Mouse (Mus musculus): Measurements from ENCODE around the gene Scpep1.
A peak's percentile ranks its signal among the peaks of the same experiment; 100 is the strongest.
"Not testable (repeated sequence)": the region's sequence is repeated elsewhere in the genome, so short reads cannot be mapped to it uniquely, and the experiment has no call there.

Scpep1 gene

DNA sequence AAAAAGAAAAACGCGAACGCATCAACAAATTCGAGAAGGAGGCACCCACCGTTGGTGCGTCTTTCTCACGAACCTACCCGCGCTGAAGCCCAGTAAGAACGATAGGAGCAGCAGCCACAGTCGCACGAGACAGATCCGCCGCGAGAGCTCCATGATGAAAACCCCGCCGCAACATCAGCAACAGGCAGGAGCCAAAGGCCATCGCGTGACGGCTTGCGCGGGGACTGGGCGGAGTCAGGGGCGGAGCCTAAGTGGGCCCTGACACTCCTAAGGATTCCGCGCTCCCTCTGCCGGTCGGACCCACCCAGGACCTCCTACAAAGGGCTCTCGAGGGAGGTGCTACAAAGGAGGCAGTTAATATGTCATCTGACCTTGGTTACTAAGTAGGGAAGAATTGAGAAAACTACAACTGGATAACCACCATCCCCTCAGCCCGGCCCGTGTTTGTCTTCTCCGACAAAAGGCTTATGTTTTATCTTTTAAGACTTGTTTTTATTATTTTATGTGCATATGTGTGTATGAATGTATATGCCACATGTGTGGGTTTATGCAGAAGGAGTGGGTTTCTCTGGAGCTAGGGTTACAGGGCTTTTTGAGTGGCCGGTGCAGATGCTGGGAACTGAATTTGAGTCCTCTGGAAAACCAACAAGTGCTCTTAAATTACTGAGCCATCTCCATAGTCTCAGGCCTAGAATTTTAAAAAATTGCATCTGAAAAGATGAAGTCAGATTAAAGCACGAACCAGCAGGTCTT lies at the start of gene Scpep1:
Gene Scpep1, minus strand, starts transcription at position 249 of the 753 bp plus-strand sequence.
- DNase-seq (ENCODE audit: low spot score): peak; percentile 95

DNA sequence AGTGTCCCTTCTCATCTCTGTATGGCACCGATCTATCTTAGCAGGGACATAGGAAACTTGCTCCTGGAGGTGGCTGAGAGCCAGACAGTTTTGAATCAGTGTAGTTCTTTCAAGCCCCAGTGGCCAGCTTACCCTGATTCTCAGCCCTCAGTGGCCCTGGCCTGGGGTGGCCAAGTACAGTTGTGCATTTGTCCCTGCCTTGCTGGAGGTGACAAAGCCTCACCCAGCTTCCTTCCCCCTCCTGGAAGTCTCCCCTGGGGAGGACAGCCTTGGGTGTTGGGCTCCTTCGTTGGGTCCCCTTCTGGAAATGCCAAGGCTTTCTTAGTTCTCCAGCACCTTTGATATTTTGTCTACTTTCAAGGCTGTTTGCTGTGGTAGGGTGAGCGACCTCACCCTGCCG lies 48.5 kb upstream of the Scpep1 start:
- no peak for DNase-seq (ENCODE audit: low spot score)

DNA sequence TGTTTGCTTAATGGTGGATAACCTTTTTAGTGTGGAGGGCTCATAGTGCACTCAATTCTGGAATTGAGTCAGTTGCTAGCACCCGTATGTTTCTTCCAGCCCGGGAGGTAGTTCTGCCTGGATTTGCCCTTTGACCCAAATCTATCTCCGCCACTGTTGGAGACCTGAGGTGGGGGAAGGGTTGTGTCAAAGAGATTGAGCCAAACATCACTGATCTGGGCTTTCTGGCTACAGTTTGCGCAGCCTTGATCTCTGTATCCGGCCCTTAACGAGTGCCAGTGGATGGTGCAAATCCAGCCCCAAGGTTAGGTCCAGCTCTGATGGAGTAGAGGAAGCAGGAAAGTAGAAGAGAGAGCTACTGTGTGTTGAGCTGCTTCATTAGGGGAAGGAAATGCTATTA lies 47.8 kb upstream of the Scpep1 start:
- no peak for DNase-seq (ENCODE audit: low spot score)

DNA sequence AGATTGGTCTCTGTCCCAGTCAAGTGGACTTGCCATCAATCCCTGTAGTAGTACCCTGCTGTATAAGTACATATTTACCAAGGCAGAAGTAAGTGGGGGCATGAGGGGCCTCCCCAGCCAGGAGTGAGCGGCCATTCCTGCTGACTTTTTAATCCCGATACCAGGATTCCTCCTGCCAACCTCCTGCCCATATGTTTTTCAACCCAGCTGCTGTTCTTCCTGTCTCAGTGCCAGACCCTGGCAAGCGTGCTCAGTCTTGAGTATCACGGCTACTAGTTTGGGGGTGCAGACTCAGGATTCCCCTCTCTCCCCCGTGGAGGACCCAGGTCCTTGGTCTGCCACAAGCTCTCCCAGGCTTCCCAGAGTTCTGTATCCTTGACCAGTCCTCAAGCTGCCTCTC lies 47.4 kb upstream of the Scpep1 start:
- no peak for DNase-seq (ENCODE audit: low spot score)

DNA sequence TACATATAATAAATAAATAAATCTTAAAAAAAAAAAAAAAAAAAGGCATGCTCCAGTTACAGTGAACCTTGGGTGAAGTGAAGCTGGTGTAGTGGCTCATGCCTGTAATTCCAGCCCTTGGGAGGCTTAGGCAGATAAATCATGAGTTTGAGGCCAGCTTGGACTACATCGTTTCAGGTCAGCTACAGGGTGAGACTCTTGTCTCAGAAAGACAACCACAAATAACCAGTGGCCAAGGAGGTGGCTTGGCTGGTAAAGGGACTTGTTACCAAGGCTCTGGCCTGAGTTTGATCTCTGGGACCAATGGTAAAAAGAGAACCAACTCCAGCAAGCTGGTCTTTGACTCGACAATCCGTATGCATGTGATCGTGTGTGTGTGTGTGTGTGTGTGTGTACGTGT lies 46.8 kb upstream of the Scpep1 start:
- DNase-seq (ENCODE audit: low spot score): no peak

DNA sequence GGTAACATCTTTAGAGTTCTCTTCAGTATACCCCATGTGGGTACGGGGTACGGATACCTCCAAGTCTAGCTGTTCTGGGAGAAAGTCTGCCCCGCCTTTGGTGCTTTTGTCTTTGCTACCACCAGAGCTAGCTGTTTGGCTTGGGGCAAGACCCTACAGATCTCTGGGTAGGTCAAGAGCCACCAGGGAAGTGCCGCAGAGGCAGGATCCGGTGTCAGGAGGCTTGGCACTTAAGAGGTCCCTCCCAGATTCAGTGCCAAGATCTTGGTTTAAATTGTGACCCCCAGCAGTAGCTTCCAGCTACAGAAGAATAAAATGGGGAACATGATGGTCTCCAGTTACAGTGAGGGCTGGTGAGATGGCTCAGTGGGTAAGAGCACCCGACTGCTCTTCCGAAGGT lies 46.3 kb upstream of the Scpep1 start:
- no peak for DNase-seq (ENCODE audit: low spot score)

DNA sequence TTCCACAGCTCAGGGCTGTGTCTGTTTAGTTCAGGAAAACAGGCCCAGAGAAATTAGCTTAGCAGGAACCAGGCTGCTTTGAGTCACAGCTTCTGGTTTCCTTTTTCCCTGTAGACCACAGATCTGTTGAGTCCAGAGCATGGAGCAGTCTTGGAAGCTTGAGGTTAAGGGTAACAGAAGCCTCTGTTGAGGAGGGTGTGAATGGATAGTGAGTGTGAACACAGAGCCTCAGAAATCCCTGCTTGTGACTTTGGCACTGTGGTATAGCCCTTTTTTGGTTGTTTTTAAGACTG lies 45.2 kb upstream of the Scpep1 start:
- no peak for DNase-seq (ENCODE audit: low spot score)

DNA sequence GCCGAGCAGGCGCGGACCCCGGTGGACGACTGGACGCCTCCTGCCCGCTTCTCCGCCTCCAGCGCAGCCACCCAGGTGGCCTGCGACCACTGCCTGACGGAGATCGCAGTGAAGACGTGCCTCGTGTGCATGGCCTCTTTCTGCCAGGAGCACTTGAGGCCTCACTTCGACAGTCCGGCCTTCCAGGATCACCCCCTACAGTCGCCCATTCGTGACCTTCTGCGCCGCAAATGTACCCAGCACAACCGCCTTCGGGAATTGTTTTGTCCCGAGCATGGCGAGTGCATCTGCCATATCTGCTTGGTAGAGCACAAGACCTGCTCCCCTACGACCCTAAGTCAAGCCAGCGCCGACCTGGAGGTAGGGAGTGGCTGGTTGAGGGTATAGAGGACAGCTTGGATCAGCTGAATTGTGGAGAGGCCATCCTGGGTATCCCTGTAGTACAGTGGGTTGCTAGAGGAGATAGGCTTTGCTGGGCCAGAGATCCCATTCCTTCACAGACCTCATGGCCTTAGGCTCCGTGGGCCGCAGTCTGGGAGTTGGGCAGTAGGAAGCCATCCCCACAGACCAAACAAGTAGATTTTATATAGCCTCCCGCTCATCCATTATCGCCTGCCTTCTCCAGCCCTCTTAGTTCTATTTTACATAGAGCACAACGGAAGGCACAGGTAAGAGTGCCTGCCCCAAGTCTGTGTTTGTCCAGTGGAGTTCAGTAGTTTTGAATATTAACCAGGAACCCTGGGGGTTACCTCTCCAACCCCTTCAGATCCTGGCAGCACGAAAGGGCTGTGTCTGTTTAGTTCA lies 44.7 kb upstream of the Scpep1 start:
- no peak for DNase-seq (ENCODE audit: low spot score)

DNA sequence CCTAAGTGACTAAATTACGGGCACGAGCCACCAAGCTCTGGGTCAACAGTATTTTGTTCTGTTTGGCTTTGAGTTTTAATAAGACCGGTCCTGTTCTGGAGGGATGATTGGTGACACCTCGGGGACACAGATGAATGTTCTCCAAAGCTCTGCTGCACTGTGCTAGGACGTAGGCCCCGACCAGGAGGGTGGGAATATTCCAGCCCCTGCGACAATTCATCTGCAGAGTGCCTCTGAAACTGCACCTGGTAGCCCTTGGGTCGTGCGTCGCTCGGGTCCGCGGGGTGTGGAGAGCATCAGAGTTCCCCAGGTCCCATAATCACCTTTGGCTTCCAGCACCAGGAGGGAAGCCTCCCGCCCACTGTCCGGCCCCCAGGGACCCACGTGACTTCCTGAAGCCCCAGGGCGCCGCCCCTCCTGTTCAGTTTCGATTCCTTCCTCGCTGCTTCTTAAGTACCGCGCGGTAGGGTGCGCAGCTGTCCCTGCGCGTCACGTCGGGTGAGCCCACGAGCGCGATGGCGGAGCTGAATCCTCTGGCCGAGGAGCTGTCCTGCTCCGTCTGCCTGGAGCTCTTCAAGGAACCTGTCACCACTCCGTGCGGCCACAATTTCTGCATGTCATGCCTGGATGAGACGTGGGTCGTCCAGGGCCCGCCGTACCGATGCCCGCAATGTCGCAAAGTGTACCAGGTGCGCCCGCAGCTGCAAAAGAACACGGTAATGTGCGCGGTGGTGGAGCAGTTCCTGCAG lies 43.9 kb upstream of the Scpep1 start, which contains the start of gene Trim25:
Gene Trim25, plus strand, starts transcription at position 403 of the 749 bp plus-strand sequence.
- peak; percentile 93 for DNase-seq (ENCODE audit: low spot score)

DNA sequence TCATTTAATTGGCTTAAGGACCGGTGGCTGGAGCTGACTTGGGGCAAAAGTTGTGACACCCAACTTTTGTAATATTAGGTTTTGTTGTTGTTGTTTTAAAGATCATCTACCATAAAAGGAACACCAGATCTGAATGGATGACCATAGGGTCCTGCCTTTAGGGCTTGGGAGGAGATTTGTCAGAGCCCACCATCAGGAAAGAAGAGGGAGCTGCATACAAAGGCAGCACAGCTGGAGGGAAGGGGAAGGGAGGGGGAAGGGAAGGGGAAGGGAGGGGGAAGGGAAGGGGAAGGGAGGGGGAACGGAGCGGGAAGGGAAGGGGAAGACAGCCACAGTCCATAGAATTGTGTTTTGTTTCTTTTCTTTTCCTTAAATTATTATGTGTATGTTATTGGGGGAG lies 43.1 kb upstream of the Scpep1 start:
- no peak for DNase-seq (ENCODE audit: low spot score)

DNA sequence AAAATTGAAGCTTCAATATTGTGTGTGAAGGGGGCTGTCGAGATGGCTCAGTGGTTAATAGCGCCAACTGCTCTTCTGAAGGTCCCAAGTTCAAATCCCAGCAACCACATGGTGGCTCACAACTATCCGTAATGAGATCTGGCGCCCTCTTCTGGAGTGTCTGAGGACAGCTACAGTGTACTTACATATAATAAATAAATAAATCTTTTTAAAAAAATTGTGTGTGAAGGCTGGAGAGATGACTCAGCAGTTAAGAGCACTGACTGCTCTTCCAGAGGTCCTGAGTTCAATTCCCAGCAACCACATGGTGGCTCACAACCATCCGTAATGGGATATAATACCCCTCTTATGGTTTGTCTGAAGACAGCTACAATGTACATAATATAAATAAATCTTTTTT lies 42.1 kb upstream of the Scpep1 start:
- not testable (repeated sequence) for DNase-seq (ENCODE audit: low spot score)

DNA sequence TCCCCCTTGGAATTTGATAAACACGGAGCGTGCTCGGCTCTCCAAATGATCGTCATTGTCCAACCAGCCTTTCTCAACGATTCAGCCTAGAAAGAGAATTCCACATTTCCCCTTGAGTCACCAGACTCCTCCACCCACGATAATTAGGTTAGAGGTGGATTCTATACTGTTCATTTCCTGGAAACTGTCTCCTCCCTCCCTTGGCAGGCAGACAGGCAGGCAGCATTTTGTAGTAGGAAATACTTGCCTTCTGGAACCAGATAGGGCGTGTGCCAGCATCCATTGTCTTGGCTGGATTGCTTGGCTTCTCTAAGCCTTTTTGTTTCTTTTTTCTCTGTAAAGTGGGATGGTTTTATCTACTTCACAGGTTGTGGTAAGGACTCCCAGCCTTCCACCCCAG lies 41.2 kb upstream of the Scpep1 start:
- no peak for DNase-seq (ENCODE audit: low spot score)

DNA sequence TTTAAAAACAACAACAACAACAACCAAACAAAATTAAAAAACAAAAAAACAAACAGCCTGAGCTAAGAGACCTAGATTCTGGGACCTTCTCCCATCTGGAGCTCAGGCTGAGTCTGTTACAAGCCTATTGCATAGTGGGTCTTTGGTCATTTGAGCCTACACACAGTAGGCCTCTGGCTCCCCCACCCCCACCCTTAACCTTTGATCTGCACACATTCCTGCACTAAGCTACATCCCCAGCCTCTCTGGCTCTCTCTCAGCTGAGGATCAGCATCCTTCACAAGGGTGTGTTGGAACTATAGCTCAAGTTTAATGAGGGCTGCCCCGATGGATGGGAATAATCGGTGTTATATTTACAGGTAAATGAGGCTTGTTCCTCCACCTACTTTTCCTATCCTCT lies 40.4 kb upstream of the Scpep1 start:
- DNase-seq (ENCODE audit: low spot score): no peak

DNA sequence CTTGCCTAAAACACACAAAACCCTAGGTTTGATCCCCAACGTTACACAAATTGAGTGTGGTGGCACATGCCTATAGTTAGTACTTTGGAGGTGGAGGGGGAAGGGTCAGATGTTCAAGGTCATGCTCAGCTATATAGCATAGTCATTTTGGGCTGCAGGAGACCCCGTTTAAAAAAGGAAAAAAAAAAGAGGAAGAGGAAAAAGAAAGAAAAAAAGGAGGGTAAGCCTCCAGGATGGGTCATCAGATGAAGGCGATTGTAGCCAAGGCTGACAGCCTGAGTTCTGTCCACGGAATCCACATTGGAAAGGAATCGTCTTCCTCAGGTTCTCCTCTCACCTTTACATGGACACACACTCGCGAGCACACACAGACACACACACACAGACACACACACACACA lies 39.2 kb upstream of the Scpep1 start:
- DNase-seq (ENCODE audit: low spot score): no peak

DNA sequence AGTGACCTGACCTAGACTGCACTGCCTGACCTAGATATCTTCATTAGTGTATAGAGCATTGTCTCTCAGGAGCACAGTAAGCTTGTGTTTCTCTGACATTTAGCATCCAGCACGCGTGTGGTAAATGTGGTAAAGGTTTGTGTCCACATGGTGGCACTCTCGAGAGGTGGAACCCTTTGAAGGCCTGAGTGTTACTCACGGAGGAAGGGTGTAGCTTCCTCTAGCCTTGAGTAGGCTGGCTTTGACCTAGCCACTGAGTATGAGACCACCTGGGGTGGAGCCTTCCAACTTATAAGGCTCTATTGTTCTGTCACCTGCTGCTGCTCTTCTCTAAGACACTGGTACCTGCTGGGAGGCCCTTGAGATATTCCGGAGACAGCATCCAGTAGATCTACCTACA lies 38.4 kb upstream of the Scpep1 start:
- DNase-seq (ENCODE audit: low spot score): peak; percentile 67

DNA sequence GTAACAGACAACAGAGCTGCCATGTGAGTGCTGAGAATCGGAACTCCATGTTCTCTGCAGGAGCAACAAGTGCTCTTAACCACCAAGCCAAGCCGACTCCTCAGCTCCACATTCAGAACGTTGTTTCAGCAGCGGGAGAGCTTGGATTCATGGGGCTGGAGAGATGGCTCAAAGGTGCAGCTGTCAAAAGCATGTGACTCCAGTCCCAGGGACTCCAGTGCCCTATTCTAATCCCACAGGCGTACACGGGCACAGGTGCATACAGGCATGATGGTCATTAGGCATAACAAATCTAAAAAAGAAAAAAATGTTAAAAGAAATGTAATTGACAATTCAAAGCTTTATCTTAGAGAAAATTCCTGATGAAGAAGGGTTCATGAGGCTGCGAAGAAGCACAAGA lies 37.9 kb upstream of the Scpep1 start:
- no peak for DNase-seq (ENCODE audit: low spot score)

DNA sequence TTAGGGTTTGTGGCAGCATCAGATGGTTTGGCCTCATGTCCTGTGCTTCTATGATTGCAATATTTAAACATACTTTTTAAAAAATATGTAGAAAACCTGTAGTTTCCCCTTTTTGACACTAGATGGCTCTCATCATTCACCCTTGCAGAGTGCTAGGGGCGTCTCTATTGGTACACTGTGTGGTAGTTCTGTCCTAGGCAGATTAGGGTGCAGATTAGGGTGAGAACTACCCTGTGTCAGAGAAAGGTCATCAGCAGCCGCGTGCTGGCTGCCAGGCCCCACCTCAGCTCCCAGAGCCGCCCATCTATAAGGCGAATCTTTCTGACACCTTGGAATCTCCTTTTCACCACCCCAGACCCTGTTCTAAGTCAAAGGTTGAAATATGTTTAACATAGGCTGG lies 34.3 kb upstream of the Scpep1 start:
- no peak for DNase-seq (ENCODE audit: low spot score)

DNA sequence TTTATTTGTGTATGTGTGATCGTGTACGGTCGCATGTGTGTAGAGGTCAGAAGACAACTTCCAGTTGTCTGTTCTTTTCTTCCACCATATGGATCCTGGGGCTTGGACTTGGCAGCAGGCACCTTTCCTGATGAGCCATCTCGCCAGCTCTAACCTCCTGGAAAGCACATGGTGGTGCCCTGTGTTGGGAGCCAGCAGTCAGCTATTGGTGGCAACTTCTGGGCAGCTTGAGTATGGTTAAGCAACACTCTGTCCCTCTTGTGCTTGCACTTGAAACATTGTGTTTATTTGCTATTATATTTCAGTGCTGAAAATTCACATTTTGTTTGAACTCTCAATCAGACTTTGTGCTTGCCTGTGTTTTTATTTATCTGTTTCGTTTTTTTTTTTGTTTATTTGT lies 33.7 kb upstream of the Scpep1 start:
- DNase-seq (ENCODE audit: low spot score): no peak

DNA sequence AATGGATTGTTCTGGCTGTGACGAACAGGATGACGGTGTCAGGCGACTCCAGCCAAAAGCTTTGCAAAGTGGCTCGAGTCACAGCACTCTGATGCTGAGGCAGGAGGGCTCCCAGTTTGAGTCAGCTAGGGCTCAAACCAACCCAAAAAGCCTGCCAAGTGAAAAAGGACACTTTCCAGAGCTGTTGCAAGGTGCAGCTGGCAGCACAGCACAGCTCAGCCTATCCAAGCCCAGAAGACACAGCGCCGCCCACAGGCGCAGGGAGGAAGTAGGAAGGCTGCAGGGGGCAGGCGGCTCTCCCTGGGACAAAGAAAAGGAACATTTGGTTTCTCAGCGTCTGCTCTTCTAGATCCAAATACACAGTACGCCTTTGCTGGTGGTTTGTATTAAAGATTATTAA lies 31.4 kb upstream of the Scpep1 start:
- no peak for DNase-seq (ENCODE audit: low spot score)

DNA sequence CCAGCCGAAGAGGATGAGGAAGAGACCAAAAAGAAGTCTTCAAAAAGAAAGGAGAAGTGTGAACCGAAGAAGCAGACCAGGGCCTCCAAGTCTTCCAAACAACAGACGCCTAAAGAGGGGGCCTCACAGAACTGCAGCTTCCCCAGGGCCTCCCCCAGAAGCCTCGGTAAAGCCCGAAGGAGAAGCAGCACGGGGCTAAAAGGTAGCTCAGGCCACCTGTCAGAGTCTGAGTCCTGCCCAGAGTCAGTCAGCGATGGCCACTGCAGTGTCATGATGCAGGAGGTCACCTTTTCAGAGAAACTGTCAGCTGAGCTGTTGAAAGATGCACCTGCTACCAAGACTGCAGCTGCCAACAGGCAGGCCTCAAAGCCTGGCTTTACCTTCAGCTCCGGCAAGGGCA lies 26.1 kb upstream of the Scpep1 start:
- DNase-seq (ENCODE audit: low spot score): no peak

DNA sequence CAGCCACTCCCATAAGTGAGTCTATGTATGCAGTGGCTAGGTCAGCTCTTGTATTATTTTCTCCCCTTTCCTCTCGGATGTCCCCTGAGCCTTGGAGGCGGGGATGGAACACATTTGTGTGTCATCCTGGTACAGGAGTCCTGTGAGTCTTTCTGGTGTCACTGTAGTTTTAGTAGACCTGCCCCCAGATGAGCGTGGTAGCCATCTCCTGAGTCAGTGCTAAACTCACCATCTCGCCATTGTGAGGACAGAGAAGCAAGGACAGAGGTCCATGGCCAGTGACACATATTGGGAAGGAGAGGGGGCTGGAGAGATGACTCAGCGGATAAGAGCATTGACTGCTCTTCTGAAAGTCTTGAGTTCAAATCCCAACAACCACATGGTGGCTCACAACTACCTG lies 21.9 kb upstream of the Scpep1 start:
- no peak for DNase-seq (ENCODE audit: low spot score)

DNA sequence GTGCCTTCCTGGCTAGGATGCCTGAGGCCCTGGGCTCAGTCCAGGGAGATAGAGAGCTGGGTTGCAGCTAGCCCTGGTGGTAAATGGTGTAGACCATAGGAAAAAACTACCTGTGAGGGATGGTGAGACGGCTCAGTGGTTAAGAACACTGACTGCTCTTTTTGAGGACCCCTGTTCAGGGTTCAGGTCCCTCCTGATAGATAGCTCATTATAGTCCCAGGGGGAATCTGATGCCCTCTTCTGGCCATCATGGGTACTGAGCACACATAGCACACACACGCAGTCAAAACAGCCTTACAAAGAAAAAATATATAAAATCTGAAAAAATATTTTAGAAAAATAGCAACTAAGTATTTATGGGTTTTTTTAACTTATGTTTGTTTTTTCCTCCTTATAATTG lies 21.1 kb upstream of the Scpep1 start:
- no peak for DNase-seq (ENCODE audit: low spot score)
